8 mouse cellular contexts compared by ENCODE assay signal in the genomic region with DNA sequence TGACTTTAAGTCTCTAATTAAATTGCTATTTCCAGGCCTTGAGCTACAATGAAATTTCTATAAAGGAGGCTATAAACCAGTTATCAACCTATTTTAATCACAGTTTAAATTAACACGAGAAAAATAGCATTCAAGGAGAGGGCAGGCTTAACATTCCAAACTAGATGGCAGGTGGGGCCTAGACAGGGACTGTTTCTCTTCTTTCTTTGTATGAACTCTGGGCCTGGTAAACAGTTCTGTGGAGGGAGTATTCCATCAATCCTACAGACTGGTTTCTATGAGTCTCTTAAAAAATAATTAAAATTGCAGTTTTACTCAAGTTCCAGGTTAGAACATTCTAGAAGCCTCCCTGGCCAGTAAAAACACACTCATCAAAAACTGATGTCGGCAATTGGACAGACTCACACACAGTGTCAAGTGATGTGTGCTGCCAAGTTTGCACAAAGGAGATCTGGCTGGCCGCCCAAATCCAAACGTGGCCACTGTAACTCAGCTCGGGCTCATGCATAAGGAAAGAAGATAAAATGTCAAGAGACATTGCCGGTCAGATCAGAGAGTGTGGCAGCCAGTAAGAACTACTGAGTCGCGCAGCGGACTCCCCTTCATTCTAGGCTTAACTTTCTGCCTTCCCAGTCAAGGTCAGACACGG.
DNase-seq lines count a peak whose midpoint lies in the region; ATAC-seq lines count a peak whose summit lies in the region.

No protein-coding gene starts in this region.

- H3K4me1 ChIP-seq in forebrain, embryonic 14.5 days (ENCODE audit: control insufficient read depth, insufficient read depth, low read length): peaks cover 2% of the 10 kb centered on the region; the same call in 1 of the 2 replicates
- H3K4me1 ChIP-seq in forebrain, embryonic 10.5 days: 0 out of 2 replicates have a peak, but pooled peaks cover 6% of the 10 kb centered on the region
- H3K4me1 ChIP-seq in heart, embryonic 15.5 days (replicated peaks): peaks cover 12% of the 10 kb centered on the region

- DNase-seq in forebrain, embryonic 14.5 days (ENCODE audit: low spot score): peak; percentile 79
- DNase-seq in forebrain, embryonic 10.5 days (ENCODE audit: extremely low spot score, low spot score): no peak
- DNase-seq in right cerebral cortex, adult 18-20 months: peak; percentile 10
- no peak for DNase-seq in right cerebral cortex, postnatal 36 days (ENCODE audit: low spot score in 2 of 2)
- peak; percentile 40 for DNase-seq in lung, postnatal 10 days
- no peak for DNase-seq in thymus, postnatal 0 days (ENCODE audit: low spot score)

- H3K27me3 ChIP-seq in forebrain, embryonic 14.5 days (replicated peaks; ENCODE audit: control insufficient read depth, insufficient read depth, low read length): 0 out of 2 replicates have a peak, but pooled peaks cover 2% of the 10 kb centered on the region
- no peaks in the 10 kb centered on the region for H3K27me3 ChIP-seq in forebrain, embryonic 10.5 days (ENCODE audit: poor library complexity, severe bottlenecking)
- H3K27me3 ChIP-seq in heart, embryonic 15.5 days: no peaks in the 10 kb centered on the region

- no peak overlapping the region for H3K27ac ChIP-seq in forebrain, embryonic 14.5 days (ENCODE audit: low read depth, low read length)
- no peak overlapping the region for H3K27ac ChIP-seq in forebrain, embryonic 10.5 days
- H3K27ac ChIP-seq in heart, embryonic 15.5 days: peak overlapping the region; percentile 75

- peak; percentile 90 for ATAC-seq in forebrain, embryonic 14.5 days
- ATAC-seq in heart, embryonic 15.5 days (replicated peaks; ENCODE audit: insufficient number of reproducible peaks, insufficient read depth, low FRiP score, low read depth): peak; percentile 91
- ATAC-seq in erythroid progenitor cell, adult 5-6 weeks (replicated peaks; ENCODE audit: low FRiP score, poor library complexity, severe bottlenecking): no peak

- no peak overlapping the region for H3K4me2 ChIP-seq in forebrain, embryonic 14.5 days (ENCODE audit: low read length)
- peak overlapping the region; percentile 27; the same call in 1 of the 2 replicates for H3K4me2 ChIP-seq in heart, embryonic 15.5 days

- H3K9ac ChIP-seq in forebrain, embryonic 14.5 days (ENCODE audit: low read length): no peak overlapping the region
- H3K9ac ChIP-seq in heart, embryonic 15.5 days: no peak overlapping the region

- 27% methylated on average over 10 of the region's 10 CpGs for WGBS in forebrain, embryonic 14.5 days
- WGBS in forebrain, embryonic 10.5 days: 90% methylated on average over 10 of the region's 10 CpGs
- WGBS in heart, embryonic 15.5 days: 18% methylated on average over 10 of the region's 10 CpGs

- no peaks in the 10 kb centered on the region for H3K36me3 ChIP-seq in forebrain, embryonic 14.5 days (ENCODE audit: control insufficient read depth, insufficient read depth, low read length)
- no peaks in the 10 kb centered on the region for H3K36me3 ChIP-seq in forebrain, embryonic 10.5 days (replicated peaks)
- no peaks in the 10 kb centered on the region for H3K36me3 ChIP-seq in heart, embryonic 15.5 days

- no peaks in the 10 kb centered on the region for H3K9me3 ChIP-seq in forebrain, embryonic 14.5 days (replicated peaks; ENCODE audit: control insufficient read depth, low read length)
- H3K9me3 ChIP-seq in forebrain, embryonic 10.5 days: no peaks in the 10 kb centered on the region
- H3K9me3 ChIP-seq in heart, embryonic 15.5 days (replicated peaks): no peaks in the 10 kb centered on the region

- no peak overlapping the region for H3K4me3 ChIP-seq in forebrain, embryonic 14.5 days (ENCODE audit: low read depth, low read length)
- H3K4me3 ChIP-seq in forebrain, embryonic 10.5 days: no peak overlapping the region
- H3K4me3 ChIP-seq in heart, embryonic 15.5 days: no peak overlapping the region

Comparison
In these comparisons a context has a peak if more than half of its experiments do, and no peak if none do; other contexts are left out.
1. DNase-seq: peak in forebrain, embryonic 14.5 days (single experiment), right cerebral cortex, adult 18-20 months (single experiment) and lung, postnatal 10 days (single experiment); none in forebrain, embryonic 10.5 days (single experiment), right cerebral cortex, postnatal 36 days (0 of 2) and thymus, postnatal 0 days (single experiment).